Mouse (Mus musculus) gastrocnemius, postnatal 36 days (tissue): ENCODE measurements around the gene Scn3b. TPM values are rescaled to one million over a fixed set of nuclear protein-coding genes. Genes with fewer than 3 reads are reported as not detected.

Experiments
- DNase-seq, 2 experiments: peaks; one replicate each; pipeline ENCODE4 v3.0.0; 2022
- intact Hi-C: fragments of 180-260 bp; cut with DNase I; formaldehyde crosslinking; loops from one replicate; pipeline ENCODE4 v1.15.1; 2025
- total RNA-seq, 2 experiments: library from RNA; stranded (reverse); gene quantifications; 2 replicates each; pipeline ENCODE4 v1.2.3; 2021

Scn3b gene
- total RNA-seq, 2 experiments from 2014 or later = 2.1 to 2.3 TPM

DNA sequence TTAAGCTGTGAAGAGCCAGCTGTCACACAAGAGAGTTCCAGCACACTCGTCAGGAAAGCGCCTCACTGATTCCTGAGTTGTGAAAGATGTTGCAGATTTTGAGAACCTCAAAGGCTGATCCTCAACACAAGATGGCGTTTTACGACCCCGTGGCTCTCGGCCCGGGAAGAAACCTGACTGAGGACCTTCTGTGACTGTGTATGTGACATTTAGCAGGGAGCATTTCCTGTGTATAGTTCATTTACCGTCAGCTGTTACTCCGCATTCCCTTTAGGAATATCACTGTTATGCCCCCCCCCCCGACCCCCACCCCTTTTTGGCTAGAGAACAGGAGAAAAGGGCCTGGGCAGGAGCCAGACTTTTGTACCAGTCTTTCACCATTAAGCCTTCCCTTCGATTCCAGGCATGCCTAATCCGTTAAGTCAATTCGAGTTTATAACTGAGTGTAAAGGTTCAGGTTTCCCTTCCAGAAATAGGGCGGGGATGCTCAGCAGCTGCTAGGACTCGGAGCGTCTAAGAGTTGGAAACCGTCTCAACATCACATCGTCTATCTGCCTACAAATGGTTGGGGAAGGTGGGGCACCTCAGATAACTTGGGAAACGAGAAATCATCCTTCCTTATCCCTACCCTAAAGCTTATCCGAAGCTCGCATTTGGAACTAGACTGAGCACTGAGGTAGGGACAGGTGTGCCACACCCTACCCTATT is 823 bp upstream of the Scn3b start:
- intact Hi-C loops = no loop called here

DNA sequence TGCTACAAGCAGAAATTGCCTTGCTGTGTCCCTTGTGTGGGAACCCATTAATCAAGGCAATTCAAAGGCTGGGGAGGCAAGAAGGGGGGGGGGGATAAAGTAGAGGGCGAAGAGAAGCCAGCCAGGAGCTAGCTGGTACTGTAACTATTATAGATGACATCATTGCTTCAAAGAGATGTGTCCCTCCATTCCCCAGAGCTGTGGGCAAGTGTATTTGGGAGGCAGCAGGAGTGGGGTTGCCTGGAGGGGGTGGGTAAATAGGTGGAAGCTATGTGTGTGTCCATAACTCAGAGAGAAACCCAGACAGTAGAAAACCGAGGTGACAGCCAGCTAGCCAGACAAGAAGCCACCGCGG is 292 bp upstream of the Scn3b start:
- no peak for DNase-seq
- intact Hi-C loops = no loop called here

More for the DNA sequence above, 823 bp upstream of the Scn3b start:
- DNase-seq = no peak

- DNase-seq = no peak
- intact Hi-C loops = no loop called here
Observed at GRCm38 (mm10) chr9:40269880-40270279, 863 bp downstream of the Scn3b start.

GRCm38 (mm10) chr9:40271075-40271474 is 2.1 kb downstream of the Scn3b start:
- intact Hi-C loops = no loop called here
- DNase-seq = no peak

DNA sequence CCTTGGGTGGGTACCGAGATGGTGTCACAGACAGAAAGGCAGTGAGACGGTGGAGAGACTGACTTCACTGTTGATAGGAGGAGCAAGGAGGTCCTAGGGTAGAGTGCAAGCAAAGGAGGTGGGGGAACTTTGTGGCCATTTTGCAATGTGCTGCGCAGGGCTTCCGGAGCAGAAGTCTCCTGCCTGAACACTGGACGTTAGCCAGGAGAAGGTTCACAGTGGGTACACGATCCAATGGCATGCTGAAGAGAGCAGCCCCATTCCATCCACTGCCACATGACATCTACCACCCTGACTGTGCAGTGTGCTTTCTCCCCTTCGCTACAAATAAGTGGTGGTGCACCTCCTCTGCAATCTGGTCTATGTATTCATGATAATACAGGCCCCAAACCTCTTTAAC is 3.8 kb downstream of the Scn3b start:
- intact Hi-C loops = no loop called here
- DNase-seq = no peak

GRCm38 (mm10) chr9:40275904-40276303 is 6.9 kb downstream of the Scn3b start:
- intact Hi-C loops = no loop called here

DNA sequence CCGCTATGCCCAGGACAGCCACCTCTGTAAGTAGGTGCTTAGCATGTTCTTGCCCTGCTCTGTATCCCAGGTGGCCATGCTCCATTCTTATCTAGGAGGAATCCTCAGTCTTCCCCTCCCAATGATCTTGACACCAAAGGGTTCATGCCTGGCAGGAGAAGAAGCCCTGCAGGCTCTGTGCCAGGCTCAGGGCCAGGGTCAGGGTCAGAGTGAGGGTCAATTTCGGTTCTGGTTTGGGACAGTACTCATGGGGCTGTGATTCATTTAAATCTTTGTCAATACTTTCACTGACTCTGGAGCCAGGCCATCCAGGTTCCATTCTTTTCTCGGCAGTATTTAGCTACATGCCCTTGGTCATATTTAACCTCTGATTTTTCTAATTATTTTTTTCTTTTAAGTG is 8.7 kb downstream of the Scn3b start:
- intact Hi-C loops = no loop called here
- DNase-seq = no peak

More at GRCm38 (mm10) chr9:40275904-40276303, 6.9 kb downstream of the Scn3b start:
- no peak for DNase-seq

DNA sequence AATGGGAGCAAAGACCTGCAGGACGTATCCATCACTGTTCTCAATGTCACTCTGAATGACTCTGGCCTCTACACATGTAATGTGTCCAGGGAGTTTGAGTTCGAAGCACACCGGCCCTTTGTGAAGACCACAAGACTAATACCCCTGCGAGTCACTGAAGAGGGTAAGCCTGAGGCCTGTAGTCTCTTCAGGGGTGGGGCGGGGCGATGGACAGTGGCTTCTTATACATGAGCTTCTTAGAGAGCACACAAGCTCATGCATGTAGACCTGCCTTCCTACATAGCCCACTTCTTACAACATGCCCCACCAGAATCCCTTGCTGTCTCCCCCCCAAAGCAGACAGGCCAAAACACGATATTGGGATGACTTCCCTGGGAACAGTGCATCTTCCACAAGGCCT is 10.4 kb downstream of the Scn3b start:
- DNase-seq = no peak
- intact Hi-C loops = no loop called here

DNA sequence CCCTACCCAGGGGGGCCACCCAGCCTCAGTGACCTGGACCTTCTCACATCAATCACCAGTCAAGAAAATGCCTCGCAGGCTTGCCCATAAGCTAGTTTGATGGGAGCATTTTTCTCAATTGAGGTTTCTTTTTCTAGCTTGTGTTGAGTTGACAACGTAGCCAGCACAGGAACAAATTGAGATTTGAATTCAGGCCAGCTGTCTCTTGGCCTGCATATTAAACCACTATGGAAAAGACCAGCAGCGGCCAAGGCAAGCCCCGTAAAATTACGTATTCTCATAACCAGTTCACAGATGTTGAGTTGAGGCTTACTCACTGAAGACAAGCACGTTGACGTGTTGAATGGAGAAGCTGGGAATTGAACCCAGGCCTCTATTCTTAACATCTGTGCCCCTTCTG is 14.0 kb downstream of the Scn3b start:
- no peak for DNase-seq
- intact Hi-C loops = no loop called here

DNA sequence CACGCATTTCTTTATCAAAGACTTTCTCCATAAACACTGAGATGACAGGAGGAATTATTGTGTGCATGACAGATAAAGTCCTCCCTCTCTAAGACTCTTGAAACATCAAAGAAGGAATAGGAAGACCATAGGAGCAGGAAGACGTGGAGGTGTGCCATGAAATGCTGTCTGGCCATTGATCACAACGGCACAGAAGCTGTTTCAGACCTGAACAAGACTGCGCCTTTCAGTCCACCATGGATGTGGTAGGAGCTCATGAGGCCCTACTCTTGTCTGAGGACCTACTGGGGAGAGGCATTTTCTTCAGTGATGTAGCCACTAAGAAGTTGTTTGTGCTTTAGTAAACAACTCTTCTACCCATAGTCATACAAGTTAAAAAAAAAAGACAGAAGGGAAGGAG is 23.5 kb downstream of the Scn3b start:
- intact Hi-C loops = no loop called here
- no peak for DNase-seq

- intact Hi-C loops = no loop called here
- no peak for DNase-seq
Observed at GRCm38 (mm10) chr9:40293286-40293685, 24.3 kb downstream of the Scn3b start.

DNA sequence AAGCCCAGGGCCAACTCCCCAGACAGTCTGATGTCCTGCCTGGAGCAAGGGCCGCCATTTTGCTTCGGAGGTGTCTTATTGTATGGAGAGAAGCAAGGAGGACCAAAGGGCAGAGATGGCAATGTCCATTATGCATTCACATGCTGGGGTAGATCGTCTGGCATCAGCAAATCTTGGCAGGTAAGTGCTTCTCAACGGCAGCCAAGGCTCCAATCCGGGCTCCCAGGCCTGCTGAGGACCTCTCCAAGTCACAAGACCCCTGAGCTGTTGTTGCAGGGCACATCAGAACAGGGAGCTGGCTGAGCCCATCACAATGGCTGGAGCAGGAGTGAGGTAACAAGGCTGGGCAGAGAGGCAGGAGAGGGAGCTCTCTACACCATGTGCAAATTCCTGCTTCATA is 24.7 kb downstream of the Scn3b start:
- intact Hi-C loops = no loop called here
- DNase-seq = no peak

- intact Hi-C loops = no loop called here
- DNase-seq = no peak
Observed at GRCm38 (mm10) chr9:40294210-40294609, 25.2 kb downstream of the Scn3b start.

DNA sequence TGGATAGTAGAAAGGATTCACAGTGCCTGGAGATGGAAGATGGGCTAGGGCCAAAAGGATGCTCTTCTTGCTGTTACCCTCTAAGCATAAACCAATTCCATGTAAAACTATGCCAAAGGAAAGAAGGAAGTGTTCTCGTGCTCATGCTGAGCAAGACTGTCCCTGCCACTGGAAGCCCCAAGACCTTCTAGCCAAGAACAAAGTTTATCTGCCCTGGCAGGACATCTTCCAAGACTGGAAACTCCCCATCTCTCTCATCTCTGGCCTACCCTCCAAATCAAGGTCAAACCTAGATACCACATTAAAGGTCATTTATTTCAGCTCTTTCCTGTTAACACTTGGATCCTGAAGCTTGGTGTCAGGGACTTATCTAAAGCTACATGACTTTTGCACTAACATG is 25.8 kb downstream of the Scn3b start:
- intact Hi-C loops = no loop called here
- DNase-seq = no peak

GRCm38 (mm10) chr9:40296251-40296650 is 27.2 kb downstream of the Scn3b start:
- DNase-seq = no peak
- intact Hi-C loops = no loop called here

DNA sequence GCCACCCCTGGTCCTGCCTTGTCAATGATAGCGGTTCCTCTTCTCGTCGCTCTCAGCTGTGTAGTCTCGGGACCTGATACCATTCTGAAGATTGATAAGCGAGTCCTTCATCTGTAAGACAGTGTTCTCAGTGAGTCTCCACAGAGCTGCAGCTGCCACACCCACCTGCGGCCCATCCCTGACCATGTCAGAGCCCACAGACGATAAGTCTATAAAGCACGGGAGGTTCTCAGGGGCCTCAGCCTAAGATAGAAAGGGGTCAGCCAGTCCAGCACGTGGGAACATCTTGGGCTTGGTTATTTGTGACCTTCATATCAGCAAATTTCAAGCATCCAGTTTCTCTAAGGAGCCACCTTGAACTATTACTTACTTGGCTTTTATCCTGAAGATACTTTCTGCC is 29.0 kb downstream of the Scn3b start:
- DNase-seq = no peak
- intact Hi-C loops = no loop called here

- DNase-seq = no peak
- intact Hi-C loops = no loop called here
Observed at GRCm38 (mm10) chr9:40299323-40299722, 30.3 kb downstream of the Scn3b start.

GRCm38 (mm10) chr9:40300018-40300989 is 31.3 kb downstream of the Scn3b start:
- intact Hi-C loops = no loop called here
- no peak for DNase-seq

DNA sequence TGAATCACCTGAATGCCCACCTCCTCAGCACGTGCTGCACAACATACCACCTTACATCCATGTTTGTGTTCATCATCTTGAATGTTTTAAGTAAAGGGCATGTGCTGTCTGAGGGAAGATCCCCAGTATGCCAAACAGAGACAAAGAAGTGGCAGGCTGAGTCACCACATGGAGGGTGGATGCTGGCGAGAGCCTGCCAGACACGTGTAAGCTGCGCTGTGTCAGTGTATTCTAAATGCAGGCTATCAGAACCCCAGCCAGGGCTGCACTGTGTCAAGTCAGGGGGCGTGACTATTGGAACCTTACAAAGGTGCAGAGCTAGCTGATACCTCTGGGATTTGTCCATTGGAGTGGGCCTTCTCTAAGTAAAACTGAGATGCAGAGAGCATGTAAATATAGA is 32.5 kb downstream of the Scn3b start:
- intact Hi-C loops = no loop called here

DNA sequence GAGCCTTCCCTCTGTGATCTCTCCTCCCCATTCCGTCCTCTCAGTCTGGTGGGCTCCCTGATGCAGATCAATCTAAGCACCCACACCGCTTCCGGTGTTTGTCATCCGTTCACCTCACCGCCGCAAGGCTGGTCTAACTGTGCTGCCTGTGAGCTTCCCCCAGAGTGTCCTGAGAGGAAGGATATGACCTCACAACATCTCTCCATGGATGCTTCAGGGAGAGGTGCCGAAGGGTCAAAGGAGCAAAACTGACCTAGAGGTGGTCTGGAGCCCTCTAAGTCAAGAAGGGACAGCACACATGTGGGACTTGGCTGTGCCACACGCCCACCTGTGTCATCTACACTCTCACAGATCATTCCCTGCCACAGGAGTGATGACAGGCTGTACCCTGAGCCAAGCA is 33.4 kb downstream of the Scn3b start:
- no peak for DNase-seq
- intact Hi-C loops = no loop called here

More for the DNA sequence above, 32.5 kb downstream of the Scn3b start:
- DNase-seq = no peak

GRCm38 (mm10) chr9:40304243-40304642 is 35.2 kb downstream of the Scn3b start:
- intact Hi-C loops = no loop called here
- DNase-seq = no peak

- intact Hi-C loops = no loop called here
- no peak for DNase-seq
Observed at GRCm38 (mm10) chr9:40307311-40307710, 38.3 kb downstream of the Scn3b start.
